Mouse (Mus musculus) myocyte (in vitro differentiated cells): ENCODE results near the gene Adi1. TPM values are rescaled to one million over a fixed set of nuclear protein-coding genes. Genes with fewer than 3 reads are reported as not detected.

Experiments
- H3K27me3 ChIP-seq: one replicate; pipeline ENCODE4 v1.6.1; 2011; ENCODE audit not compliant: control insufficient read depth, insufficient read depth, insufficient read length
- H3K36me3 ChIP-seq: one replicate; pipeline ENCODE4 v1.6.1; 2011; ENCODE audit not compliant: control insufficient read depth, insufficient read depth
- H3K4me2 ChIP-seq: one replicate; pipeline ENCODE4 v1.6.1; 2011; ENCODE audit warnings: low read depth, control low read depth
- H3K4me3 ChIP-seq: one replicate; pipeline ENCODE4 v1.5.1; 2011; ENCODE audit warnings: mild to moderate bottlenecking, control low read depth, moderate library complexity
- H3K79me2 ChIP-seq: one replicate; pipeline ENCODE4 v1.6.1; 2011; ENCODE audit not compliant: control insufficient read depth, insufficient read depth
- H3ac ChIP-seq: one replicate; pipeline ENCODE4 v1.6.1; 2011; ENCODE audit not compliant: control insufficient read depth, insufficient read length
- CEBPB ChIP-seq: IDR thresholded peaks from 2 replicates; pipeline ENCODE4 v1.6.1; 2011; ENCODE audit warnings: mild to moderate bottlenecking, moderate library complexity; ENCODE audit not compliant: poor library complexity, insufficient read depth, severe bottlenecking
- E2F4 ChIP-seq: IDR thresholded peaks from one replicate; pipeline ENCODE4 v1.6.1; 2011; ENCODE audit warnings: mild to moderate bottlenecking, control low read depth, moderate library complexity; ENCODE audit not compliant: insufficient read depth
- MAX ChIP-seq: IDR thresholded peaks from one replicate; pipeline ENCODE4 v1.6.1; 2011; ENCODE audit warnings: low read depth, mild to moderate bottlenecking, control low read depth
- MYOD1 ChIP-seq, 3 experiments: IDR thresholded peaks; one replicate each; pipeline ENCODE4 v1.6.1; 2011; ENCODE audit warnings: control low read depth in 2 of 3, low read depth in 2 of 3, mild to moderate bottlenecking in 2 of 3, moderate library complexity in 1 of 3; ENCODE audit not compliant: insufficient read length in 2 of 3, control insufficient read depth in 1 of 3
- MYOG ChIP-seq, 3 experiments: IDR thresholded peaks; one replicate each; pipeline ENCODE4 v1.6.1; 2011; ENCODE audit warnings: control low read depth in 2 of 3, low read depth in 2 of 3, mild to moderate bottlenecking in 2 of 3; ENCODE audit not compliant: insufficient read length in 2 of 3, control insufficient read depth in 1 of 3, insufficient read depth in 1 of 3
- POLR2A ChIP-seq: IDR thresholded peaks from one replicate; pipeline ENCODE4 v1.6.1; 2011; ENCODE audit warnings: low read depth, mild to moderate bottlenecking, control low read depth, moderate library complexity; ENCODE audit not compliant: insufficient read length
- POLR2AphosphoS2 ChIP-seq: IDR thresholded peaks from one replicate; pipeline ENCODE4 v1.6.1; 2011; ENCODE audit warnings: low read depth, control low read depth; ENCODE audit not compliant: insufficient read length
- REST ChIP-seq: IDR thresholded peaks from one replicate; pipeline ENCODE4 v1.6.1; 2011; ENCODE audit warnings: mild to moderate bottlenecking, control low read depth, moderate library complexity; ENCODE audit not compliant: insufficient read depth, insufficient read length
- SRF ChIP-seq: IDR thresholded peaks from one replicate; pipeline ENCODE4 v1.6.1; 2011; ENCODE audit warnings: low read depth; ENCODE audit not compliant: control insufficient read depth, insufficient read length
- TCF12 ChIP-seq: IDR thresholded peaks from one replicate; pipeline ENCODE4 v1.6.1; 2011; ENCODE audit warnings: mild to moderate bottlenecking, control low read depth; ENCODE audit not compliant: poor library complexity, insufficient read depth, severe bottlenecking
- TCF3 ChIP-seq: IDR thresholded peaks from one replicate; pipeline ENCODE4 v1.6.1; 2011; ENCODE audit warnings: low read depth, control low read depth; ENCODE audit not compliant: insufficient read length
- USF1 ChIP-seq: IDR thresholded peaks from one replicate; pipeline ENCODE4 v1.6.1; 2011; ENCODE audit warnings: low read depth, mild to moderate bottlenecking, control low read depth, moderate library complexity
- polyA plus RNA-seq: library from polyadenylated mRNA; unstranded; fragments of >200 nt; fragmentation: generic; extraction: Trizol; gene quantifications from one replicate; pipeline ENCODE4 v1.2.1, GENCODE M21; 2012; ENCODE audit warnings: missing spikeins

Adi1 gene
- polyA plus RNA-seq, 1 experiment = 18.1 TPM

DNA sequence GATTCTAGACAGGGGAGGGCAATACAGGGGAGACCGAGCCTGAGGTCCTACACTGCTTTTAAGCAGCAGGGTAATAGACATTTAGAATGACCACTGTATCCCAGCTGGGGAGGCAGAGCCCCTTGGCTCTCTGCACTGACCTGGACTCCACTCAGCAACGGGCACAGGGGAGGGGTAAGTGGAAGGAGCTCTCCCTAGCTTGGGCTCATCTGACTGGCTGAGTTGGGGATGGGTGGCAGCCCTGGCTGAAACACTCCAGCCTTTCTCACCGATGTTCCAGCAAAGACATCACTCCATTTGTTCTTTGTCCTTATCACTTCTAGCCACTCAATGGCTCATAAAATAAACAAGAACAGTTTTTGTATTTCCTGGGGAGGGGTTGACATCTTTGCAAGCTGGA is 18.7 kb downstream of the Adi1 start:
- no peak overlapping the region for H3K4me2 ChIP-seq
- no peak overlapping the region for H3K4me3 ChIP-seq
- no peak overlapping the region for H3ac ChIP-seq
- no peaks in the 10 kb centered on the region for H3K79me2 ChIP-seq
- peaks cover 5% of the 10 kb centered on the region for H3K36me3 ChIP-seq
- no peak for TF ChIP-seq REST
- no peaks in the 10 kb centered on the region for H3K27me3 ChIP-seq

GRCm38 (mm10) chr12:28694231-28694630 is 19.2 kb downstream of the Adi1 start:
- no peaks in the 10 kb centered on the region for H3K27me3 ChIP-seq
- no peak overlapping the region for H3K4me3 ChIP-seq
- TF ChIP-seq MYOG (IDR thresholded peaks at IDR 0.05; ENCODE audit: control insufficient read depth in 1 of 3, insufficient read depth in 1 of 3, insufficient read length in 2 of 3, low read depth in 2 of 3) (no peak), POLR2A (no peak), E2F4 (no peak), USF1 (no peak), TCF3 (no peak), SRF (no peak), MAX (no peak), REST (no peak), CEBPB (no peak), TCF12 (no peak), MYOD1 (IDR thresholded peaks at IDR 0.05; ENCODE audit: control insufficient read depth in 1 of 3, insufficient read length in 2 of 3, low read depth in 2 of 3) (no peak), POLR2AphosphoS2 (no peak)
- H3ac ChIP-seq = no peak overlapping the region
- H3K36me3 ChIP-seq = peaks cover 5% of the 10 kb centered on the region
- no peaks in the 10 kb centered on the region for H3K79me2 ChIP-seq
- no peak overlapping the region for H3K4me2 ChIP-seq

GRCm38 (mm10) chr12:28694776-28695175 is 19.7 kb downstream of the Adi1 start:
- Histone ChIP-seq H3ac (no peak overlapping the region), H3K4me2 (no peak overlapping the region), H3K36me3 (peaks cover 5% of the 10 kb centered on the region), H3K4me3 (no peak overlapping the region), H3K79me2 (no peaks in the 10 kb centered on the region), H3K27me3 (no peaks in the 10 kb centered on the region)
- TF ChIP-seq MAX (no peak), USF1 (no peak), SRF (no peak), POLR2A (no peak), TCF12 (no peak), E2F4 (no peak), REST (no peak), CEBPB (no peak), MYOG (IDR thresholded peaks at IDR 0.05; ENCODE audit: control insufficient read depth in 1 of 3, insufficient read depth in 1 of 3, insufficient read length in 2 of 3, low read depth in 2 of 3) (no peak), MYOD1 (IDR thresholded peaks at IDR 0.05; ENCODE audit: control insufficient read depth in 1 of 3, insufficient read length in 2 of 3, low read depth in 2 of 3) (no peak)

DNA sequence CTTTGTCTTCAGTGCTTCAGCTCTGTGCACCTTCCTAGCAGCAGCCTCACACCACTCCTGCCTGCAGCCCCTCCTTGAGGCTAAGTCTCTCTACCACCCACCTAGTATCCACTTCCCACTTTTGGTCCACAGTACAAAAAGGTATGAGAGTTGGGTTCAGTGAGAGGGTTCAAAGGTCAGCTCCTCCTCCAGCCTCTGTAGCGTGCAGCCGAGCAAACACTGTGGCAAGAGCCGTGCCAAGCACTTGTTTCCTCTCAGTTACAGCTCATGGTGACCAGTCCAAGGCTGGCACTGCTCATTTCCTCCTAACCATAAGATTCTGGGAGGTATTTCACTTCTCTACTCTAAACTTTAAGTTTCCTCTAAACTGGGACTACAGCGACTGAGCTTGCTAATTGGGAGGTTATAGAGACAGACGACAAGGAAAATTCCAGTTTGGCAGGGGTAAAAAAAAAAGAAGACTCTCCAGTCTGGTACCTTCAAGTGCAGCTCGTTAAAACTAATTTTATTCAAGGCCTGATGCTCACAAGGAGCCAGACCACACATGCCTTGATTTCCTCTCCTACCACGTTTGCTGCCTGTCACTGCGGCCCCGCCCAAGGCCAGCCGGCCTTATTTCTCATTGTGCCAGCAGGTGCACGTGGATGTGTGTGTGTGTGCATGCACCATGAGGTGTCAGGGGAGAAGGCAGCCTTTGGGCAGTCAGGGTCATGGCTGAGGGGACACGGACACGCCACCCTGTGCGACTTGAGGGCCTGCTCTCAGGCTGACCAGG is 23.0 kb downstream of the Adi1 start:
- H3K79me2 ChIP-seq = no peaks in the 10 kb centered on the region
- no peak overlapping the region for H3K4me2 ChIP-seq
- H3ac ChIP-seq = no peak overlapping the region
- no peak overlapping the region for H3K4me3 ChIP-seq
- peaks cover 5% of the 10 kb centered on the region for H3K36me3 ChIP-seq
- TF ChIP-seq POLR2AphosphoS2 = peak; percentile 41
- TF ChIP-seq SRF = no peak
- H3K27me3 ChIP-seq = no peaks in the 10 kb centered on the region

DNA sequence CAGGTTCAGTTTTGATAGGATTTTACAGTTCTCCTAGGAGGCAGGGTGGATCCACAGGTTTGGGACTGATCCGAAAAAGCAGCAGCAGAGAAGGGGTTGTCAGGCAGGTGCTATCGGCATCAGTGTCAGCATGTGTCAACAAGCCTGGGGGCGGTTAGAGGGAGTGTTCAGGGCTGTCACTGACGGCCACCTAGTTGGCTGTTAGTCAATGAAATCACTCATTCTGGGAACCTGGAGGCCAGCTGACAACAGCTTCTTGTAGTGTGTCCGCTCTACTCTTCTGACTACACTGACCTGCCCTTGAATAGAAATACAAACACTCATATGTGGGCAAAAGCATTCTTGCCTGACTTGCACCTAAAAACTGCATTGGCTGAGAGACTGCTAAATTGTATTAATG is 24.1 kb downstream of the Adi1 start:
- no peak overlapping the region for H3K4me2 ChIP-seq
- TF ChIP-seq CEBPB (no peak), MYOG (IDR thresholded peaks at IDR 0.05; ENCODE audit: control insufficient read depth in 1 of 3, insufficient read depth in 1 of 3, insufficient read length in 2 of 3, low read depth in 2 of 3) (no peak), USF1 (no peak), POLR2A (no peak), REST (no peak), MAX (no peak), TCF3 (no peak)
- H3K4me3 ChIP-seq = no peak overlapping the region
- peaks cover 5% of the 10 kb centered on the region for H3K36me3 ChIP-seq
- no peaks in the 10 kb centered on the region for H3K79me2 ChIP-seq
- H3K27me3 ChIP-seq = no peaks in the 10 kb centered on the region
- H3ac ChIP-seq = no peak overlapping the region

- Histone ChIP-seq H3ac (no peak overlapping the region), H3K27me3 (no peaks in the 10 kb centered on the region), H3K79me2 (no peaks in the 10 kb centered on the region), H3K4me3 (no peak overlapping the region), H3K36me3 (peaks cover 1% of the 10 kb centered on the region), H3K4me2 (no peak overlapping the region)
- TF ChIP-seq REST (no peak), USF1 (no peak), MYOG (IDR thresholded peaks at IDR 0.05; ENCODE audit: control insufficient read depth in 1 of 3, insufficient read depth in 1 of 3, insufficient read length in 2 of 3, low read depth in 2 of 3) (no peak), POLR2AphosphoS2 (no peak), CEBPB (no peak), POLR2A (no peak), MYOD1 (IDR thresholded peaks at IDR 0.05; ENCODE audit: control insufficient read depth in 1 of 3, insufficient read length in 2 of 3, low read depth in 2 of 3) (no peak), E2F4 (no peak), MAX (no peak), TCF3 (no peak), TCF12 (no peak)
These were observed 24.6 kb downstream of the Adi1 start for GRCm38 (mm10) chr12:28699656-28700055.
